Mouse (Mus musculus) embryo, embryonic 11.5 days (tissue): ENCODE data around the gene Crybg3.

ENCODE experiments used
- DNase-seq: peaks from one replicate; pipeline ENCODE4 v3.0.0-alpha.2; 2012; ENCODE audit warnings: low read depth, low spot score

The Crybg3 gene

GRCm38 (mm10) chr16:59583515-59583914, 17.3 kb downstream of the Crybg3 start:
- no peak for DNase-seq

GRCm38 (mm10) chr16:59579237-59579636, 21.5 kb downstream of the Crybg3 start:
- no peak for DNase-seq

- no peak for DNase-seq
These were observed 26.8 kb downstream of the Crybg3 start for GRCm38 (mm10) chr16:59573961-59574360.

- no peak for DNase-seq
These were observed 28.1 kb downstream of the Crybg3 start for GRCm38 (mm10) chr16:59572685-59573084.

GRCm38 (mm10) chr16:59570807-59571206, 30.0 kb downstream of the Crybg3 start:
- DNase-seq = no peak

- no peak for DNase-seq
These were observed 30.9 kb downstream of the Crybg3 start for GRCm38 (mm10) chr16:59569837-59570236.

- DNase-seq = no peak
These were observed 32.9 kb downstream of the Crybg3 start for GRCm38 (mm10) chr16:59567721-59568381.

- DNase-seq = no peak
These were observed 34.3 kb downstream of the Crybg3 start for GRCm38 (mm10) chr16:59566437-59566836.

GRCm38 (mm10) chr16:59565631-59566030, 35.1 kb downstream of the Crybg3 start:
- no peak for DNase-seq

- no peak for DNase-seq
These were observed 36.8 kb downstream of the Crybg3 start for GRCm38 (mm10) chr16:59564025-59564424.

GRCm38 (mm10) chr16:59559300-59560200, 41.2 kb downstream of the Crybg3 start:
- peak; percentile 22 for DNase-seq

- no peak for DNase-seq
These were observed 41.9 kb downstream of the Crybg3 start for GRCm38 (mm10) chr16:59558916-59559299.

- DNase-seq = no peak
These were observed 47.2 kb downstream of the Crybg3 start for GRCm38 (mm10) chr16:59553490-59554161.

GRCm38 (mm10) chr16:59551507-59551906, 49.3 kb downstream of the Crybg3 start:
- DNase-seq = no peak

- DNase-seq = no peak
These were observed 51.1 kb downstream of the Crybg3 start for GRCm38 (mm10) chr16:59549631-59550030.

- DNase-seq = no peak
These were observed 52.2 kb downstream of the Crybg3 start for GRCm38 (mm10) chr16:59548582-59548947.

GRCm38 (mm10) chr16:59547887-59548581, 52.7 kb downstream of the Crybg3 start:
- DNase-seq = no peak

- no peak for DNase-seq
These were observed 53.3 kb downstream of the Crybg3 start for GRCm38 (mm10) chr16:59547466-59547865.

- no peak for DNase-seq
These were observed 55.4 kb downstream of the Crybg3 start for GRCm38 (mm10) chr16:59545360-59545759.

GRCm38 (mm10) chr16:59541382-59541781, 59.4 kb downstream of the Crybg3 start:
- no peak for DNase-seq

- DNase-seq = no peak
These were observed 59.8 kb downstream of the Crybg3 start for GRCm38 (mm10) chr16:59540944-59541343.

GRCm38 (mm10) chr16:59535673-59536072, 65.1 kb downstream of the Crybg3 start:
- no peak for DNase-seq
